Mouse (Mus musculus) stomach, embryonic 16.5 days (tissue): ENCODE data around the gene Ptprj. TPM values are rescaled to one million over a fixed set of nuclear protein-coding genes. Genes with fewer than 3 reads are reported as not detected.

Source experiments
- ATAC-seq: fragments of 200-750 bp; cut with Nextera tagmentation; 2 replicates; pipeline ENCODE4 v1.8.0; 2017; ENCODE audit warnings: moderate number of reproducible peaks, moderate TSS enrichment; ENCODE audit not compliant: insufficient read depth, low FRiP score
- H3K27ac ChIP-seq: fragments of 300-500 bp; sonication (generic); 2 replicates; pipeline ENCODE4 v1.5.1; 2014; ENCODE audit warnings: low read length
- H3K27me3 ChIP-seq: fragments of 300-500 bp; sonication (generic); 2 replicates; pipeline ENCODE4 v1.6.1; 2014; ENCODE audit warnings: low read length, control low read depth, mixed read lengths; ENCODE audit not compliant: control insufficient read depth, insufficient read depth
- H3K36me3 ChIP-seq: fragments of 300-500 bp; sonication (generic); 2 replicates; pipeline ENCODE4 v1.6.1; 2014; ENCODE audit warnings: low read length; ENCODE audit not compliant: control insufficient read depth, insufficient read depth
- H3K4me1 ChIP-seq: fragments of 300-500 bp; sonication (generic); 2 replicates; pipeline ENCODE4 v1.6.1; 2014; ENCODE audit warnings: low read length, control low read depth, mixed read lengths; ENCODE audit not compliant: control insufficient read depth, insufficient read depth
- H3K4me2 ChIP-seq: fragments of 300-500 bp; sonication (generic); 2 replicates; pipeline ENCODE4 v1.6.1; 2014; ENCODE audit warnings: low read depth, low read length, mixed read lengths
- H3K4me3 ChIP-seq: fragments of 300-500 bp; sonication (generic); replicated peaks from 2 replicates; pipeline ENCODE4 v1.5.1; 2014; ENCODE audit warnings: mild to moderate bottlenecking, low read length
- H3K9ac ChIP-seq: fragments of 300-500 bp; sonication (generic); 2 replicates; pipeline ENCODE4 v1.6.1; 2014; ENCODE audit warnings: low read length
- H3K9me3 ChIP-seq: fragments of 300-500 bp; sonication (generic); replicated peaks from 2 replicates; pipeline ENCODE4 v1.6.1; 2016; ENCODE audit warnings: low read length, control low read depth; ENCODE audit not compliant: control insufficient read depth
- WGBS: fragments of 180-500 bp; shearing (Covaris S2); extraction: QIAGEN DNeasy Blood & Tissue Kit; methylation state at CpG from one replicate; pipeline ENCODE4 v1.1.7; 2014; 5-methylcytosine and 5-hydroxymethylcytosine counted together
- polyA plus RNA-seq: library from polyadenylated mRNA; unstranded; fragments of >200 nt; fragmentation: Nextera tagmentation; extraction: Ambion mirVana; gene quantifications from 2 replicates; pipeline ENCODE4 v1.2.1, GENCODE M21; 2015

Gene Ptprj
- polyA plus RNA-seq, 1 experiment from 2014 or later: 5.0 TPM

DNA sequence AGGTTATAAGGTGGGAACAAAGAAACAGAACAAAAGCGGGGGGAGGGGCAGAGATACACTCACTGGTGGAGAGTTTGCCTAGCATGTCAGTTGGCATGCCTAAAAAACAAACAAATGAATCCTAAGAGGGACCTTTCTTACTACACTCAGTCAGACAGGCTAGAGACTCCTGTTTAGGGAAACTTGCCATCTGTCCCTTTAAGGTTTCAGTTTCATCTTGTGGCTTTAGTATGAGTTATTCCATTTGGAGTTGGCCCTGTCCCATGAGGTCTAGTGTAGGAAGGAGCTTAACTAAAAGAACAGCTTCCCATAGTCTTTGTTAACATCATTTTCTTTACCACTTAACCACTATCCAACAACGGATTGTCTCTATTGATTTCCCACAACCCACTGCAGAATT lies 32.6 kb upstream of the Ptprj start:
- peak; percentile 7; the same call in 1 of the 2 replicates for ATAC-seq
- Histone ChIP-seq H3K9me3 (no peaks in the 10 kb centered on the region), H3K9ac (no peak overlapping the region), H3K4me2 (no peak overlapping the region), H3K4me3 (no peak overlapping the region), H3K27ac (no peak overlapping the region), H3K4me1 (peaks cover 3% of the 10 kb centered on the region; the same call in 1 of the 2 replicates), H3K27me3 (no peaks in the 10 kb centered on the region), H3K36me3 (no peaks in the 10 kb centered on the region)
- 65% methylated on average over 2 of the region's 2 CpGs for WGBS

DNA sequence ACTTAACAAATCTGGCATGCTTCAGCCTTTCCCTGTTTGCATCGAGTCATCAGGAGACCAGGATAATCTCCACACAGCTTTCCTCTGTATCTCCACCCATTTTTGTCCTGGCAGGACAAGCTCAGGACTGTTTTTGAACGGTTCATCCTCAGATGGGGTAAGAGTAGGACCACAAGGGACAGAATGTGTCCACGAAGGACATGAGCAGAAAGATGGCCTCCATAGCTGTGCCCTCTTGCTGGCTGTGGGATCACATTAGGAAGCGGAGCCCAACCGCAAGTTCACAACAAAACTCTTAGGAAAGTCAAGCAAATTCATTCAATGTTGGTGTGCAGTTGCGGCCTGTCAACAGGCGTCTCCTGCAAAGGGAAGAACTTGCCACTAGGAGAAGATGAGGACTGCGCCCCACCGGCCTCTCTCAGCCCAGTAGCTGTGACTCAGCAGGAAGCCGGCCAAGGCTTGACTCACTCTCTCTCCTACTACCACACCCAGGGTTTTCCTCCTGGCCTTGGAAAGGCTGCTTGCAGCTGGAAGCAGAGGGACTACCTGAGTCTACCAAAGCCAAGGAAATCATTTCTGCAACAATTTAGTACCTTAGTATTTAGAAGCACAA lies 31.6 kb upstream of the Ptprj start:
- Histone ChIP-seq H3K27ac (peak overlapping the region; percentile 57), H3K9me3 (no peaks in the 10 kb centered on the region), H3K36me3 (no peaks in the 10 kb centered on the region), H3K4me3 (no peak overlapping the region), H3K4me1 (peaks cover 3% of the 10 kb centered on the region; the same call in 1 of the 2 replicates), H3K4me2 (no peak overlapping the region), H3K27me3 (no peaks in the 10 kb centered on the region), H3K9ac (no peak overlapping the region)
- ATAC-seq: peak; percentile 94
- 70% methylated on average over 10 of the region's 10 CpGs for WGBS

DNA sequence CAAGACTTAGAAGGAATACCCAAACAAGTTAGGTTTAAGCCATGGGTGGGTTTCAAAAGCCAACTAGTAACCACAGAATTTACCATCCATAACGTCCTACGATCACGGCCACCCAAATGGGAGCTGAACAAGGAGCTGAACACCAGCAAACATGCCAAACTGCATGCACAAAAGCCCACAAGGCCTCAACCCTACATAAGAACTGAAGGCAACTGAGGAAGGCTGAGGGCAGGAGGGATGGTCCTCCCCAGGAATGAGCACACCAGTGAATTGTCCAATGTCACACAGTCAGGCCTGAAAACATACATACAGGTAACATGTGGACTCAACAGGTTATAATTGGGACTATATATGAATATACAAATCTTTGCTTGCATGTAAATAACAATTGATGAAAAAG lies 20.6 kb upstream of the Ptprj start:
- WGBS: 98% methylated on average over 3 of the region's 3 CpGs
- H3K9me3 ChIP-seq: no peaks in the 10 kb centered on the region
- H3K4me1 ChIP-seq: no peaks in the 10 kb centered on the region
- no peaks in the 10 kb centered on the region for H3K36me3 ChIP-seq
- no peak overlapping the region for H3K9ac ChIP-seq
- H3K4me3 ChIP-seq: no peak overlapping the region
- no peaks in the 10 kb centered on the region for H3K27me3 ChIP-seq
- no peak for ATAC-seq
- no peak overlapping the region for H3K4me2 ChIP-seq
- H3K27ac ChIP-seq: no peak overlapping the region

DNA sequence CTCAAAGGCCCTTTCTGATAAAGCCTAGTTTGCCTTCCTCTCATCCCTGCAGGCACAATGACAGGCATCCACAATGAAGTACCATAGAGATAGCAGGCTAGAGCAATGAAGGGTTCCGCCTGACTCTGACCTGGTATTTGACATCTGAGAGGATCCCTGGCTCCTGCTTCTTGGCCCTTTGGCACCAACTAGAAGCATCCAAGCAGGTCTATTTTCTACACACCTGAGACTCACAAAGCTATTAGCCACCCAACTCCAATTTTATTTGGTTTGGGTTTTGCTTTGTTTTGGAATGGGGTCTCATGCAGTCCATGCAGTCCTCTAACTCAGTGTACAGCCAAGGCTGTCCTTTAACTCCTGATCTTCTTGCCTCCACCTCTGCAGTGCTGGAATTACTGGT lies 7.7 kb upstream of the Ptprj start:
- 88% methylated on average over 1 of the region's 1 CpGs for WGBS

DNA sequence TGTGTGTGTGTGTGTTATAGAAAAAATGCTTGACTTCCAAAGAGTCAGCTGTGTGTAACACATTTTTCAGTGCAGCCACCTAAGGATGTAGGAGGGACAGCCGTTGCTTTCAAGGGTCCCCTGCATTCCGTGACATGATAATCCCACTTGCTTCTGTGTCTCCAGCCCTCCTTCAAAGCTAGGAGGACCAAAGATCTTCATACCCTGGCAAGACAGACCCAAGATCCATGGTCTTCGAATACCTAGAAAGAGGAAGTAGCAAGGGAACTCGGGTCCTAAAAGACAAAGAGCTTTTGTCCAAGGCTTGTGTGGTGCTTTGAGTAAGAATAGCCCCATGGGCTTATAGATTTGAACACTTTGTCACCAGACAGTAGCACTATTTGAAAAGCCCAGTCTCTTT lies 4.1 kb upstream of the Ptprj start:
- Histone ChIP-seq H3K9me3 (no peaks in the 10 kb centered on the region), H3K27me3 (no peaks in the 10 kb centered on the region), H3K4me2 (no peak overlapping the region), H3K27ac (peak overlapping the region; percentile 16; the same call in 1 of the 2 replicates), H3K4me1 (peaks cover 6% of the 10 kb centered on the region; the same call in 1 of the 2 replicates), H3K9ac (no peak overlapping the region), H3K4me3 (no peak overlapping the region), H3K36me3 (no peaks in the 10 kb centered on the region)
- WGBS: 64% methylated on average over 4 of the region's 4 CpGs
- ATAC-seq: no peak

More for the DNA sequence above, 7.7 kb upstream of the Ptprj start:
- H3K4me3 ChIP-seq: no peak overlapping the region
- no peaks in the 10 kb centered on the region for H3K27me3 ChIP-seq
- H3K27ac ChIP-seq: no peak overlapping the region
- ATAC-seq: no peak
- peaks cover 6% of the 10 kb centered on the region; the same call in 1 of the 2 replicates for H3K4me1 ChIP-seq
- peaks cover under 1% of the 10 kb centered on the region; the same call in 1 of the 2 replicates for H3K9me3 ChIP-seq
- H3K9ac ChIP-seq: no peak overlapping the region
- no peak overlapping the region for H3K4me2 ChIP-seq
- H3K36me3 ChIP-seq: no peaks in the 10 kb centered on the region

DNA sequence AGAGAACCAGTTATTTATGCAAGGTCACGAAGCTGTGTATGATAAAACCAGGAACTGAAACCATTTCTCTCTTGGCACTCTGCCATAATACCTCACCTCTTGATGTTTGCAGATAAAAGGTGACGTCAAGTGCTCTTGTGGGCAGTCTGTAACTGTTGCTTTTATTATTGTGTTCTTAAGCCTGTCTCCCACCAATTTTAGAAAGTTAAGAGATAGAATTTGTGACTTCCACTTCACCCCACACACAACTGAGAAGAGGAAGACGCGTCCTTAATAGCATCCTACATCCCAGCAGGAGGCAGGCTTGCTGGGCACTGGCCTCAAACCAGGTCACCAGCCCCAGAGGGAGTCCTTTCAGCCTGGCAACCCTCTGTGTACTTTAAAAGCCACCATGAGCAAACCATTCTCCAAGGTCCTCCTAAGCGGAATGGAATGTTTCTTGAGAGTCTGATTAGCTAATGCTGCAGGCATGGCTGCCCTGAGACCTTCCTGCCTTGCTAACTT lies 3.2 kb upstream of the Ptprj start:
- H3K9ac ChIP-seq: no peak overlapping the region
- WGBS: 38% methylated on average over 5 of the region's 5 CpGs

DNA sequence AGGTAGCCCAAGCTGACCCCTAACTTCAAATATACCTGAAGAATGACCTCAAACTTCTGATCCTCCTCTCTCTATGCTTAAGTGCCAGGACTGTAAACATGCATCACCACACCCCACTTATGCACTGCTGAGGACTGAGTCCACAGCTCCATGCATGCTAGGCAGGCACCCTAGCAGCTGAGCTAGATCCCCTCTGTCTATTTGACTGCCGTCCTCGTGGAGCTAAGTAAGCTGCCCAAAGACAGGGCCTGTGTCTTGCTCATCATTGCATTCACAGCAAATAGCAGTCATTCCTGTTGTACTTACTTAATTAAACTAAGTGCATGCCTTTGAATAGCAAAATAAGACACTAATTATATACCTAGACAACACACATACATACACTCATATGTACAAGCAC lies 2.4 kb upstream of the Ptprj start:
- H3K27me3 ChIP-seq: no peaks in the 10 kb centered on the region
- no peak overlapping the region for H3K27ac ChIP-seq
- H3K4me2 ChIP-seq: no peak overlapping the region
- no peaks in the 10 kb centered on the region for H3K36me3 ChIP-seq
- no peak overlapping the region for H3K9ac ChIP-seq
- H3K4me1 ChIP-seq: peaks cover 12% of the 10 kb centered on the region
- no peak overlapping the region for H3K4me3 ChIP-seq
- no peak for ATAC-seq
- H3K9me3 ChIP-seq: no peaks in the 10 kb centered on the region
- WGBS: 70% methylated on average over 2 of the region's 2 CpGs

More for the DNA sequence above, 3.2 kb upstream of the Ptprj start:
- no peaks in the 10 kb centered on the region for H3K27me3 ChIP-seq
- no peak overlapping the region for H3K4me2 ChIP-seq
- H3K27ac ChIP-seq: peak overlapping the region; percentile 66
- no peaks in the 10 kb centered on the region for H3K36me3 ChIP-seq
- peaks cover 10% of the 10 kb centered on the region for H3K4me1 ChIP-seq
- no peaks in the 10 kb centered on the region for H3K9me3 ChIP-seq
- ATAC-seq: 0 out of 2 replicates have a peak, but pooled peaks have one; percentile 12
- no peak overlapping the region for H3K4me3 ChIP-seq

DNA sequence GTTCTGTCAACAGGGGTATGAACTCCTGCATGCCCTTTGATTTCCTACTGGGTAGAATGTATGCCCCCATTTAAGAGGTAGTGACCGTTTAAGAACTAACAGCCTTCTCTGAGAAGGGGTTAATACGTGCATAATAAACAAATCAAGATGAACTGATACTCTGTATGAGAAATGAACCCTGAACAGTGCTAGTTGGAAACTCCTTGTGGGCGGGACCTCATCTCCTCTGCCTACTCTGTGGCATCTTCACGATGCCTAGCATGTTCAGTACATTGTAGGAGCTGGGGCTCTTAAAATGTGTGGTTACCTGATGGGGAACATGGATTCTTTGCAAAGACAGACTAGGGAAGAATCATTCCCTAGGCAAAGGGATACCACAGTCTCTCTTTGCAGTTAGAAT lies 1.9 kb upstream of the Ptprj start:
- Histone ChIP-seq H3K27me3 (no peaks in the 10 kb centered on the region), H3K36me3 (no peaks in the 10 kb centered on the region), H3K9ac (no peak overlapping the region), H3K4me1 (peaks cover 12% of the 10 kb centered on the region), H3K4me2 (no peak overlapping the region), H3K9me3 (no peaks in the 10 kb centered on the region), H3K27ac (no peak overlapping the region), H3K4me3 (no peak overlapping the region)
- ATAC-seq: no peak
- 66% methylated on average over 4 of the region's 4 CpGs for WGBS

DNA sequence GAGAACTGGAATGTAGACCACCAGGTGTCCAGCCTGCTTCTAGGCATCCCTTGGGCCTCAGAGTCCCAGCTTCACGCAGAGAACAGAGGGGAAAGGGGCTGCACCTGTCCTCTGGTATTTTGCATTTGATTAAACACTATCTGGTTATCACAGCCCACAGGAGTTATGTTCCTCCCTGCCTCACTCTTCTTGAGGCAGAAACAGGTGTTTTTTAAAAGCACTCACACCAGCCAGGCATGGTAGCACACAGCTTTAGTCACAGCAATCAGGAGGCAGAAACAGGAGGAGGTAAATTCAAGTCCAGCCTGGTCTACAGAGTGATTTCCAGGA lies 1.3 kb upstream of the Ptprj start:
- 64% methylated on average over 1 of the region's 1 CpGs for WGBS
- Histone ChIP-seq H3K36me3 (no peaks in the 10 kb centered on the region), H3K4me3 (no peak overlapping the region), H3K9ac (no peak overlapping the region), H3K4me2 (no peak overlapping the region), H3K4me1 (peaks cover 12% of the 10 kb centered on the region), H3K9me3 (no peaks in the 10 kb centered on the region), H3K27me3 (no peaks in the 10 kb centered on the region), H3K27ac (no peak overlapping the region)
- no peak for ATAC-seq
